Mouse (Mus musculus): ENCODE measurements around the gene Cacna2d3. TPM values are rescaled to one million over a fixed set of nuclear protein-coding genes. Genes with fewer than 3 reads are reported as not detected.

Cacna2d3 gene
- total RNA-seq, 1 experiment from 2014 or later: 3.7 TPM

GRCm38 (mm10) chr14:29387761-29388160 lies 333.9 kb downstream of the Cacna2d3 start:
- DNase-seq: peak; percentile 42

GRCm38 (mm10) chr14:29385500-29385899 lies 336.2 kb downstream of the Cacna2d3 start:
- DNase-seq: no peak

GRCm38 (mm10) chr14:29382786-29383185 lies 338.9 kb downstream of the Cacna2d3 start:
- no peak for DNase-seq

GRCm38 (mm10) chr14:29366911-29367310 lies 354.8 kb downstream of the Cacna2d3 start:
- no peak for DNase-seq

GRCm38 (mm10) chr14:29362448-29362847 lies 359.2 kb downstream of the Cacna2d3 start:
- DNase-seq: no peak

GRCm38 (mm10) chr14:29350627-29351026 lies 371.0 kb downstream of the Cacna2d3 start:
- DNase-seq: no peak

GRCm38 (mm10) chr14:29341581-29341980 lies 380.1 kb downstream of the Cacna2d3 start:
- DNase-seq: no peak

GRCm38 (mm10) chr14:29340728-29341127 lies 380.9 kb downstream of the Cacna2d3 start:
- no peak for DNase-seq

GRCm38 (mm10) chr14:29334897-29335296 lies 386.8 kb downstream of the Cacna2d3 start:
- no peak for DNase-seq

- DNase-seq: no peak
These were observed 387.4 kb downstream of the Cacna2d3 start for GRCm38 (mm10) chr14:29334216-29334615.

GRCm38 (mm10) chr14:29324430-29324782 lies 397.3 kb downstream of the Cacna2d3 start:
- DNase-seq: no peak

GRCm38 (mm10) chr14:29323718-29324429 lies 397.8 kb downstream of the Cacna2d3 start:
- no peak for DNase-seq

GRCm38 (mm10) chr14:29313431-29313830 lies 408.2 kb downstream of the Cacna2d3 start:
- DNase-seq: no peak

- no peak for DNase-seq
These were observed 416.0 kb downstream of the Cacna2d3 start for GRCm38 (mm10) chr14:29305623-29306022.

GRCm38 (mm10) chr14:29296185-29296754 lies 425.4 kb downstream of the Cacna2d3 start:
- no peak for DNase-seq

- DNase-seq: no peak
These were observed 442.8 kb downstream of the Cacna2d3 start for GRCm38 (mm10) chr14:29278901-29279300.

- no peak for DNase-seq
These were observed 443.3 kb downstream of the Cacna2d3 start for GRCm38 (mm10) chr14:29278401-29278800.

GRCm38 (mm10) chr14:29277701-29278100 lies 444.0 kb downstream of the Cacna2d3 start:
- DNase-seq: no peak

GRCm38 (mm10) chr14:29273890-29274289 lies 447.8 kb downstream of the Cacna2d3 start:
- DNase-seq: no peak

- no peak for DNase-seq
These were observed 451.1 kb downstream of the Cacna2d3 start for GRCm38 (mm10) chr14:29270541-29270940.

- DNase-seq: no peak
These were observed 451.8 kb downstream of the Cacna2d3 start for GRCm38 (mm10) chr14:29269816-29270215.

- DNase-seq: no peak
These were observed 453.1 kb downstream of the Cacna2d3 start for GRCm38 (mm10) chr14:29268609-29269008.

- DNase-seq: no peak
These were observed 454.3 kb downstream of the Cacna2d3 start for GRCm38 (mm10) chr14:29267233-29267874.

- no peak for DNase-seq
These were observed 461.0 kb downstream of the Cacna2d3 start for GRCm38 (mm10) chr14:29260621-29261020.
